Mouse (Mus musculus) olfactory bulb, adult 2 months (tissue): Measurements from ENCODE around the gene Efemp2.

ENCODE experiments used
- CTCF ChIP-seq: fragments of 200-500 bp; IDR thresholded peaks from 2 replicates; pipeline ENCODE4 v1.5.1; 2012; ENCODE audit warnings: low read depth, mild to moderate bottlenecking, low read length, moderate library complexity; ENCODE audit not compliant: insufficient read depth
- POLR2A ChIP-seq: fragments of 200-500 bp; IDR thresholded peaks from 2 replicates; pipeline ENCODE4 v1.6.1; 2012; ENCODE audit warnings: mild to moderate bottlenecking, low read depth, low read length, moderate library complexity; ENCODE audit not compliant: insufficient read depth

DNA sequence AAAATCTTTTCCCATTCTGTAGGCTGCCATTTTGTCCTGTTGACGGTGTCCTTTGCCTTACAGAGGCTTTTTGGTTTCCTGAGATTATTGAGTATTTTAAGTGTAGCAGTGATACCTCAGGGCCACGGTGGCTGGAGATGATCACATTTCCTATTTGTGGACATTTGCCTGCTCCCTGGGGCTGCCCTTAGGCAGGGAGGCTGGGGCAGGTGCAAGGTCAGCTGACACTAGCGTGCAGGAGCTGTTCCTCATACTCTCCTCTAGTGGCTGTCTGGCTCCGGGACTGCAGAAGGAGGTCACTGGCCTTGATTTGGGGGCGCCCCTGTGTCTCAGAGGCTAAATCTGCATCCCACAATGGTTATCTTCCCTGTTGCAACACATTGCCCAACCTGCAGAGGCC, 51.5 kb downstream of the Efemp2 start:
- TF ChIP-seq CTCF (no peak), POLR2A (no peak)
